Mouse (Mus musculus): ENCODE measurements around the gene Ltbp2. TPM values are rescaled to one million over a fixed set of nuclear protein-coding genes. Genes with fewer than 3 reads are reported as not detected.
A peak's percentile ranks its signal among the peaks of the same experiment; 100 is the strongest.

The Ltbp2 gene
- polyA plus RNA-seq, 3 experiments from 2014 or later = not detected

- ATAC-seq = peak; percentile 64
Measured at GRCm38 (mm10) chr12:84755008-84755695, 121.2 kb downstream of the Ltbp2 start.

- ATAC-seq = no peak
Measured at GRCm38 (mm10) chr12:84752131-84752977, 124.0 kb downstream of the Ltbp2 start.

DNA sequence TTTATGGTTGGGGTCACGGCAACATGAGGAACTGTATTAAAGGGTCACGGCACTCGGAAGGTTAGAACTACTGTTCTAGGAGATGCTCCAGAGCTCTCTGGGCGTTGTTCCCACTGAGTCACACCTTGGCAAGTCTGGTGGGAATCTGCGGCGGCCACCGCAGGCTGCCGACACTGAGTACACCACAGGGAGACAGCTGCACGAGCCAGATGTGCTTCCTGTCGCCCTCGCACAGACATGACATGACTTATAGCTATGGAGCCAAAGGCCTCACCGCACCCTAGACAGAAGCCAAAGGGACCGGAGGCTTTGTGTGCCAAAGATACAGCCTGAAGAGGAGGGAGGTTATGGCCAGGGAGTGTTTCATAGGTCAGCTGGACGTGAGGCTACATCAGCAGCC lies 125.7 kb downstream of the Ltbp2 start:
- no peak for ATAC-seq

GRCm38 (mm10) chr12:84748134-84748533 lies 128.2 kb downstream of the Ltbp2 start:
- ATAC-seq = no peak

DNA sequence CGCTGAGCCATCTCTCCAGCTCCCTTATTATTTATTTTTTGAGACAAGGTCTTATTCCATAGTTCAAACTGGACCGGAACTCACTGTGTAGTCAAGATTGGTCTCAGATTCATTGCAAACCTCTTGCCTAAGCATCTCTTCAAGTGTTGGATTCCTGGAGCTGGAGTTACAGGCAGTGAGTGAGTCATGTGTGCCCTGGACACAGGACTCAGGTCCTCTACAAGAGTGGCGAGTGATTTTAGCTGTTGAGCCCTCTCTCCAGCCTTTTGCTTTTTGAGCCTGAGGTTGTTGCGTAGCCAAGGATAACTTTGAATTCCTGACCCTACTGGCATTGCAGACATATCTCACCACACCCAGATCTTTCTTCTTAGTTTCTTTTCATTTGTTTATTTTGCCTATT lies 130.6 kb downstream of the Ltbp2 start:
- ATAC-seq = no peak

DNA sequence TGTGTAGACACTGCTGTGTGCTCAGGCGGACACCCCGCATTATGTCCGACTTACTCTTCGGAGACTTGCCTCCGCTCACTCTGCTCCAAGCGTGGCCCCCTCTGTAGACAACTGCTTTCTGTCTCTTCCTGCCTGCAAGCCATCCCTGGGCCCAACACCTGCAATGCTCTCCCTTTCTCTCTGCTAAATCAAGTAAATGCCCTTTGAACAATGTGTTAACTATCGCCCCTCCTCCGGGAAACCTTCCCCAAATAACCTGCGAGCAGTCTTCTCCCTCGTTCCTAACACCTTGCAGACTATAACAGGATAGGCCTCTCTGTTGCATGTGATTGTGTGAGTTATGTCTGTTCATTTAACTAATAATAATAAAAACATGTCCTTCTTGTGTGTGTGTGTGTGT lies 132.8 kb downstream of the Ltbp2 start:
- no peak for ATAC-seq

DNA sequence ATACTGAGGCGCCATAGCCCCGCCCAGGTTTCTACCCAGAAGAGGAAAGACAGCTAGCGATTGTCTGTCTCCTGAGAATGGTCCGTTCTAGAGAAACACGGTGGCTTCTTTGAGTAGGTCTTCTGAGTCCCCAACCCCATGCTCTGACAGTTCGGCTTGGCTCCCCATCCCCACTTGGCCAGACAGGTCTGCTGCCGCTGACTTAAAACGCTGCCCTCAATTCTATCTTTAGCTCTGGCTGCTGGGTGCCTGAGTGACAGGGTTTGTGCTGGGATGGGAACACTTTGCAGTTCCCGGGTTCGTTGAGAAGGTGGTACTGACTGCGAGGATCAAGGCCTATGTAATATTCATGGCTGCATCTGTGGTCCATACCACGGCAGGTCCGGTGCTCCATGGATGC lies 143.0 kb downstream of the Ltbp2 start:
- ATAC-seq = no peak

Other genes starting within 250 kb of the Ltbp2 start
- gene Vrtn, start 235.5 kb downstream of the Ltbp2 start, polyA plus RNA-seq (2017; shearing (Covaris generic)) = not detected
- not detected for gene Syndig1l, start 177.7 kb downstream of the Ltbp2 start, polyA plus RNA-seq (2017; shearing (Covaris generic))
- 100 to 1,000 TPM; 121 to 184 (median 148) TPM for gene Npc2, start 103.4 kb downstream of the Ltbp2 start, polyA plus RNA-seq (2017; shearing (Covaris generic))
- gene Isca2, start 103.3 kb downstream of the Ltbp2 start, polyA plus RNA-seq (2017; shearing (Covaris generic)) = 100 to 1,000 TPM; 101 to 138 (median 130) TPM
- 100 to 1,000 TPM; 194 to 216 (median 195) TPM for gene Fcf1, start 94.4 kb upstream of the Ltbp2 start, polyA plus RNA-seq (2017; shearing (Covaris generic))
- 10 to 100 TPM; 21.6 to 31.4 (median 28.6) TPM for gene Arel1, start 94.4 kb upstream of the Ltbp2 start, polyA plus RNA-seq (2017; shearing (Covaris generic))
- 10 to 100 TPM; 23.6 to 44.3 (median 36.1) TPM for gene Ylpm1, start 119.8 kb upstream of the Ltbp2 start, polyA plus RNA-seq (2017; shearing (Covaris generic))
- gene Prox2, start 234.2 kb upstream of the Ltbp2 start, polyA plus RNA-seq (2017; shearing (Covaris generic)) = 1 to 10 TPM; 2.1 to 4.4 (median 2.7) TPM
- 10 to 100 TPM; 55.1 to 69.3 (median 63.1) TPM for gene Dlst, start 234.3 kb upstream of the Ltbp2 start, polyA plus RNA-seq (2017; shearing (Covaris generic))